Mouse (Mus musculus): ENCODE results near the gene Gemin7. TPM values are rescaled to one million over a fixed set of nuclear protein-coding genes. Genes with fewer than 3 reads are reported as not detected.
"Not testable (repeated sequence)": the region's sequence is repeated elsewhere in the genome, so short reads cannot be mapped to it uniquely, and the experiment has no call there.

The Gemin7 gene
- polyA plus RNA-seq, 1 experiment from 2014 or later, result 114 TPM

- Histone ChIP-seq H3K4me2 (replicated peaks; ENCODE audit: low read depth) (no peak overlapping the region), H3K4me3 (ENCODE audit: low read depth, low read length) (no peak overlapping the region), H3K4me1 (replicated peaks; ENCODE audit: control insufficient read depth, insufficient read depth) (no peaks in the 10 kb centered on the region), H3K9ac (ENCODE audit: low read length) (no peak overlapping the region), H3K27me3 (ENCODE audit: control insufficient read depth, insufficient read depth, low read length) (no peaks in the 10 kb centered on the region), H3K36me3 (ENCODE audit: control insufficient read depth, insufficient read depth, low read length) (no peaks in the 10 kb centered on the region), H3K9me3 (ENCODE audit: control insufficient read depth, low read length) (no peaks in the 10 kb centered on the region), H3K27ac (replicated peaks) (no peak overlapping the region)
- TF ChIP-seq EP300 (optimal IDR thresholded peaks at IDR 0.05), result no peak
- TF ChIP-seq CTCF (IDR thresholded peaks at IDR 0.05; ENCODE audit: low read depth), result no peak
- 85% methylated on average over 12 of the region's 12 CpGs for WGBS
- DNase-seq (ENCODE audit: low spot score), result no peak
- ATAC-seq (ENCODE audit: low FRiP score, low TSS enrichment), result no peak
These were observed 37.7 kb upstream of the Gemin7 start for GRCm38 (mm10) chr7:19615036-19615577.

- no peaks in the 10 kb centered on the region for H3K27me3 ChIP-seq (ENCODE audit: control insufficient read depth, insufficient read depth, low read length)
- TF ChIP-seq EP300 (optimal IDR thresholded peaks at IDR 0.05) (no peak), CTCF (IDR thresholded peaks at IDR 0.05; ENCODE audit: low read depth) (peak; percentile 39)
- no peak overlapping the region for H3K4me3 ChIP-seq (ENCODE audit: low read depth, low read length)
- H3K4me2 ChIP-seq (replicated peaks; ENCODE audit: low read depth), result no peak overlapping the region
- no peaks in the 10 kb centered on the region for H3K36me3 ChIP-seq (ENCODE audit: control insufficient read depth, insufficient read depth, low read length)
- ATAC-seq (ENCODE audit: low FRiP score, low TSS enrichment) (no peak), DNase-seq (ENCODE audit: low spot score) (no peak)
- H3K9ac ChIP-seq (ENCODE audit: low read length), result no peak overlapping the region
- no peak overlapping the region for H3K27ac ChIP-seq (replicated peaks)
- H3K4me1 ChIP-seq (replicated peaks; ENCODE audit: control insufficient read depth, insufficient read depth), result no peaks in the 10 kb centered on the region
- WGBS, result 78% methylated on average over 5 of the region's 5 CpGs
- H3K9me3 ChIP-seq (ENCODE audit: control insufficient read depth, low read length), result no peaks in the 10 kb centered on the region
These were observed 33.6 kb upstream of the Gemin7 start for GRCm38 (mm10) chr7:19610969-19611368.

GRCm38 (mm10) chr7:19609641-19610332, 32.4 kb upstream of the Gemin7 start:
- TF ChIP-seq CTCF (IDR thresholded peaks at IDR 0.05; ENCODE audit: low read depth), result peak; percentile 35; the same call in 1 of the 2 replicates
- no peak for TF ChIP-seq EP300 (optimal IDR thresholded peaks at IDR 0.05)
- H3K36me3 ChIP-seq (ENCODE audit: control insufficient read depth, insufficient read depth, low read length), result no peaks in the 10 kb centered on the region
- H3K4me2 ChIP-seq (replicated peaks; ENCODE audit: low read depth), result no peak overlapping the region
- 83% methylated on average over 12 of the region's 12 CpGs for WGBS
- H3K9ac ChIP-seq (ENCODE audit: low read length), result no peak overlapping the region
- no peaks in the 10 kb centered on the region for H3K9me3 ChIP-seq (ENCODE audit: control insufficient read depth, low read length)
- peak; percentile 34 for DNase-seq (ENCODE audit: low spot score)
- H3K4me3 ChIP-seq (ENCODE audit: low read depth, low read length), result no peak overlapping the region
- H3K27ac ChIP-seq (replicated peaks), result 0 out of 2 replicates have a peak overlapping the region, but pooled peaks have one; percentile 8
- 0 out of 2 replicates have a peak, but pooled peaks have one; percentile 37 for ATAC-seq (ENCODE audit: low FRiP score, low TSS enrichment)
- H3K27me3 ChIP-seq (ENCODE audit: control insufficient read depth, insufficient read depth, low read length), result no peaks in the 10 kb centered on the region
- H3K4me1 ChIP-seq (replicated peaks; ENCODE audit: control insufficient read depth, insufficient read depth), result no peaks in the 10 kb centered on the region

- TF ChIP-seq EP300 (optimal IDR thresholded peaks at IDR 0.05) (no peak), CTCF (IDR thresholded peaks at IDR 0.05; ENCODE audit: low read depth) (peak; percentile 20; the same call in 1 of the 2 replicates)
- ATAC-seq (ENCODE audit: low FRiP score, low TSS enrichment) (no peak), DNase-seq (ENCODE audit: low spot score) (no peak)
- Histone ChIP-seq H3K4me2 (replicated peaks; ENCODE audit: low read depth) (no peak overlapping the region), H3K27me3 (ENCODE audit: control insufficient read depth, insufficient read depth, low read length) (no peaks in the 10 kb centered on the region), H3K4me1 (replicated peaks; ENCODE audit: control insufficient read depth, insufficient read depth) (peaks cover 3% of the 10 kb centered on the region), H3K9me3 (ENCODE audit: control insufficient read depth, low read length) (no peaks in the 10 kb centered on the region), H3K36me3 (ENCODE audit: control insufficient read depth, insufficient read depth, low read length) (no peaks in the 10 kb centered on the region), H3K27ac (replicated peaks) (no peak overlapping the region), H3K4me3 (ENCODE audit: low read depth, low read length) (no peak overlapping the region), H3K9ac (ENCODE audit: low read length) (no peak overlapping the region)
- WGBS, result 79% methylated on average over 5 of the region's 5 CpGs
These were observed 29.9 kb upstream of the Gemin7 start for GRCm38 (mm10) chr7:19607291-19607690.

GRCm38 (mm10) chr7:19604606-19605214, 27.3 kb upstream of the Gemin7 start:
- DNase-seq (ENCODE audit: low spot score); H3K36me3 ChIP-seq (ENCODE audit: control insufficient read depth, insufficient read depth, low read length); H3K4me1 ChIP-seq (replicated peaks; ENCODE audit: control insufficient read depth, insufficient read depth); H3K9me3 ChIP-seq (ENCODE audit: control insufficient read depth, low read length); H3K27me3 ChIP-seq (ENCODE audit: control insufficient read depth, insufficient read depth, low read length); ATAC-seq (ENCODE audit: low FRiP score, low TSS enrichment): not testable (repeated sequence)
- H3K27ac ChIP-seq (replicated peaks), result 0 out of 2 replicates have a peak overlapping the region, but pooled peaks have one; percentile 18
- peak overlapping the region; percentile 98 for H3K9ac ChIP-seq (ENCODE audit: low read length)
- peak overlapping the region; percentile 98 for H3K4me3 ChIP-seq (ENCODE audit: low read depth, low read length)
- 53% methylated on average over 10 of the region's 10 CpGs for WGBS
- peak overlapping the region; percentile 70 for H3K4me2 ChIP-seq (replicated peaks; ENCODE audit: low read depth)
